Mouse (Mus musculus): ENCODE data around the gene Prpf40b.
A peak's percentile ranks its signal among the peaks of the same experiment; 100 is the strongest.

Gene Prpf40b

GRCm38 (mm10) chr15:99331341-99331740 is 36.5 kb downstream of the Prpf40b start:
- DNase-seq (ENCODE audit: extremely low read depth, insufficient read length, low spot score) = no peak

GRCm38 (mm10) chr15:99332111-99332510 is 37.2 kb downstream of the Prpf40b start:
- no peak for DNase-seq (ENCODE audit: extremely low read depth, insufficient read length, low spot score)

GRCm38 (mm10) chr15:99332921-99333675 is 38.2 kb downstream of the Prpf40b start:
- DNase-seq (ENCODE audit: extremely low read depth, insufficient read length, low spot score) = peak; percentile 78

- no peak for DNase-seq (ENCODE audit: extremely low read depth, insufficient read length, low spot score)
Measured at GRCm38 (mm10) chr15:99333676-99334065, 38.8 kb downstream of the Prpf40b start.

GRCm38 (mm10) chr15:99334500-99334899 is 39.6 kb downstream of the Prpf40b start:
- DNase-seq (ENCODE audit: extremely low read depth, insufficient read length, low spot score) = peak; percentile 64

GRCm38 (mm10) chr15:99335801-99336320 is 41.0 kb downstream of the Prpf40b start:
- DNase-seq (ENCODE audit: extremely low read depth, insufficient read length, low spot score) = no peak

- DNase-seq (ENCODE audit: extremely low read depth, insufficient read length, low spot score) = no peak
Measured at GRCm38 (mm10) chr15:99338916-99339315, 44.0 kb downstream of the Prpf40b start.

- DNase-seq (ENCODE audit: extremely low read depth, insufficient read length, low spot score) = no peak
Measured at GRCm38 (mm10) chr15:99339669-99340068, 44.8 kb downstream of the Prpf40b start.

- no peak for DNase-seq (ENCODE audit: extremely low read depth, insufficient read length, low spot score)
Measured at GRCm38 (mm10) chr15:99341102-99341501, 46.2 kb downstream of the Prpf40b start.

- no peak for DNase-seq (ENCODE audit: extremely low read depth, insufficient read length, low spot score)
Measured at GRCm38 (mm10) chr15:99342194-99342981, 47.5 kb downstream of the Prpf40b start.

- DNase-seq (ENCODE audit: extremely low read depth, insufficient read length, low spot score) = peak; percentile 46
Measured at GRCm38 (mm10) chr15:99343414-99344147, 48.7 kb downstream of the Prpf40b start.

- peak; percentile 50 for DNase-seq (ENCODE audit: extremely low read depth, insufficient read length, low spot score)
Measured at GRCm38 (mm10) chr15:99344148-99344870, 49.4 kb downstream of the Prpf40b start.

- DNase-seq (ENCODE audit: extremely low read depth, insufficient read length, low spot score) = peak; percentile 38
Measured at GRCm38 (mm10) chr15:99344961-99345360, 50.1 kb downstream of the Prpf40b start.

GRCm38 (mm10) chr15:99351610-99352009 is 56.7 kb downstream of the Prpf40b start:
- DNase-seq (ENCODE audit: extremely low read depth, insufficient read length, low spot score) = no peak

GRCm38 (mm10) chr15:99352306-99352705 is 57.4 kb downstream of the Prpf40b start:
- DNase-seq (ENCODE audit: extremely low read depth, insufficient read length, low spot score) = no peak

GRCm38 (mm10) chr15:99355660-99356059 is 60.8 kb downstream of the Prpf40b start:
- DNase-seq (ENCODE audit: extremely low read depth, insufficient read length, low spot score) = no peak

GRCm38 (mm10) chr15:99356462-99356861 is 61.6 kb downstream of the Prpf40b start:
- DNase-seq (ENCODE audit: extremely low read depth, insufficient read length, low spot score) = no peak

- DNase-seq (ENCODE audit: extremely low read depth, insufficient read length, low spot score) = peak; percentile 76
Measured at GRCm38 (mm10) chr15:99358952-99359351, 64.1 kb downstream of the Prpf40b start.

- peak; percentile 42 for DNase-seq (ENCODE audit: extremely low read depth, insufficient read length, low spot score)
Measured at GRCm38 (mm10) chr15:99364022-99364530, 69.2 kb downstream of the Prpf40b start.

- DNase-seq (ENCODE audit: extremely low read depth, insufficient read length, low spot score) = peak; percentile 60
Measured at GRCm38 (mm10) chr15:99364921-99365320, 70.0 kb downstream of the Prpf40b start.
